8 mouse cellular contexts compared by ENCODE assay signal in the genomic region with DNA sequence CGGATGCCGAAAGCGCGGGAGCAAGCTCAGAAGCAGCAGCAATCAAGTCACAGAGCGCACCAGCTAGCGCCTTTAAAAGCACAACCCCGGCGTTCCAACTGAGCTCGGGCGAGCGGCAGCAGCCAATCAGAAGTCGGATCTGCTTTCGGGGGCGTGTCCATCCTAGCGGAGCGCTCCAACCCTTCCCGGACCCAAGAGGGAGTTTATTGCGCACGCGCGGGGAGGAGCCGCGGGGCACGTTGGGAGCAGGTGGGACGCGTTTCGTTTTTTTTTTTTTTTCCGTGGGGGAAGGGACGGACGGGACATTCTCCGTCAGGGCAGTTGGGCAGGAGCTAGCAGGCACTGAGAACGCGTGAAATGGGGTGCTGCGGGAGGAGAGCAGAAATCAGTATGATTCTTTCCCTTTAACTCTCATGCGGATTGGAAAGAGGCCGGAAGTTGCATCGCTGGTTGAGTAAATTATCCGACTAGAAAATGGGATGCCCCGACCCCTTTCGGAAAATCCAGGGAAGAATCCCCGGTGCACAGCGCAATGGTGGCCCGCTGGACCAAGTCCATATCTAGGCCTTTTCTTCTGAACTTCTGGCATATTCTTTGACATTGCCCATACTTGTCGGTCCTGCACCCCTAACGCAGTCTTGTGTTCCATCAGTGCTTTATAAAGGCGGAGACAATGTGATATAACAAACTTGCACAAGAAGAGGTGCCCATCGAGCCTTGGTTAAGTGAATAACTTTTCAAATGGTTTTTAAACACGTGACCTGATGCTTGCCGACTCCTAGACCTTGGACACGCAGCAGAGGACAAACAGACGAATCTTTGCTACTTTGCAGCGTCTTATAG. TPM values are rescaled to one million over a fixed set of nuclear protein-coding genes. Genes with fewer than 3 reads are reported as not detected.
DNase-seq lines count a peak whose midpoint lies in the region; ATAC-seq and TF ChIP-seq lines count a peak whose summit lies in the region.

A gene (minus strand): TSS at position 110 of the 843 bp plus-strand sequence.
A gene (plus strand): TSS at position 219 of the 843 bp plus-strand sequence.

- H3K4me2 ChIP-seq in embryonic facial prominence, embryonic 15.5 days (replicated peaks): peak within 1 kb of the TSS; percentile 88
- H3K4me2 ChIP-seq in kidney, embryonic 15.5 days: peak within 1 kb of the TSS; percentile 82

- H3K9ac ChIP-seq in embryonic facial prominence, embryonic 15.5 days: peak within 1 kb of the TSS; percentile 69
- peak within 1 kb of the TSS; percentile 59 for H3K9ac ChIP-seq in kidney, embryonic 15.5 days

- peaks cover 2% of the 10 kb centered on the region; the same call in 1 of the 2 replicates for H3K4me1 ChIP-seq in bone marrow, adult 2 months (ENCODE audit: control insufficient read depth, insufficient read depth, low read length)
- H3K4me1 ChIP-seq in embryonic facial prominence, embryonic 15.5 days: peaks cover 32% of the 10 kb centered on the region
- H3K4me1 ChIP-seq in heart, embryonic 10.5 days: peaks cover 33% of the 10 kb centered on the region
- H3K4me1 ChIP-seq in kidney, embryonic 15.5 days: peaks cover 46% of the 10 kb centered on the region

- ATAC-seq in embryonic facial prominence, embryonic 15.5 days (ENCODE audit: insufficient number of reproducible peaks, low FRiP score, low TSS enrichment, low read depth): peak; percentile 94
- ATAC-seq in kidney, embryonic 15.5 days (replicated peaks; ENCODE audit: low FRiP score): peak; percentile 94
- peak; percentile 94 for ATAC-seq in monocyte, adult 5-6 weeks (replicated peaks; ENCODE audit: insufficient number of reproducible peaks, low FRiP score, low TSS enrichment, poor library complexity, severe bottlenecking)

- WGBS in bone marrow, adult 2 months: under 1% methylated on average over 52 of the region's 52 CpGs
- 1% methylated on average over 52 of the region's 52 CpGs for WGBS in embryonic facial prominence, embryonic 15.5 days
- WGBS in heart, embryonic 10.5 days: 2% methylated on average over 52 of the region's 52 CpGs
- 1% methylated on average over 52 of the region's 52 CpGs for WGBS in kidney, embryonic 15.5 days

- peaks cover 3% of the 10 kb centered on the region for H3K36me3 ChIP-seq in embryonic facial prominence, embryonic 15.5 days
- H3K36me3 ChIP-seq in heart, embryonic 10.5 days: peaks cover 25% of the 10 kb centered on the region
- H3K36me3 ChIP-seq in kidney, embryonic 15.5 days: peaks cover 18% of the 10 kb centered on the region

- TF ChIP-seq CTCF in bone marrow, adult 2 months (IDR thresholded peaks at IDR 0.05; ENCODE audit: control insufficient read depth, insufficient read depth, low read length): no peak

- H3K4me3 ChIP-seq in bone marrow, adult 2 months (replicated peaks; ENCODE audit: control insufficient read depth, low read depth, low read length): peak within 1 kb of the TSS; percentile 70
- peak within 1 kb of the TSS; percentile 58 for H3K4me3 ChIP-seq in embryonic facial prominence, embryonic 15.5 days (replicated peaks)
- H3K4me3 ChIP-seq in heart, embryonic 10.5 days: peak within 1 kb of the TSS; percentile 74
- H3K4me3 ChIP-seq in kidney, embryonic 15.5 days (replicated peaks): peak within 1 kb of the TSS; percentile 52

- H3K27me3 ChIP-seq in embryonic facial prominence, embryonic 15.5 days: no peaks in the 10 kb centered on the region
- H3K27me3 ChIP-seq in heart, embryonic 10.5 days (ENCODE audit: insufficient read depth, poor library complexity, severe bottlenecking): no peaks in the 10 kb centered on the region
- H3K27me3 ChIP-seq in kidney, embryonic 15.5 days: no peaks in the 10 kb centered on the region

- peak within 1 kb of the TSS; percentile 59 for H3K27ac ChIP-seq in bone marrow, adult 2 months (ENCODE audit: control insufficient read depth, insufficient read depth, low read depth, low read length, poor library complexity)
- H3K27ac ChIP-seq in embryonic facial prominence, embryonic 15.5 days (replicated peaks): peak within 1 kb of the TSS; percentile 96
- H3K27ac ChIP-seq in heart, embryonic 10.5 days: peak within 1 kb of the TSS; percentile 93
- H3K27ac ChIP-seq in kidney, embryonic 15.5 days: peak within 1 kb of the TSS; percentile 98

- H3K9me3 ChIP-seq in embryonic facial prominence, embryonic 15.5 days (replicated peaks): no peaks in the 10 kb centered on the region
- no peaks in the 10 kb centered on the region for H3K9me3 ChIP-seq in heart, embryonic 10.5 days
- H3K9me3 ChIP-seq in kidney, embryonic 15.5 days (replicated peaks): no peaks in the 10 kb centered on the region

- peak; percentile 99 for DNase-seq in 416B (ENCODE audit: low read depth)
- peak; percentile 99 for DNase-seq in heart, embryonic 10.5 days (ENCODE audit: low spot score)
- DNase-seq in liver: peak; percentile 99
- DNase-seq in spleen, postnatal 4 days (ENCODE audit: low spot score in 2 of 2): peak; percentile 96 to 97

- peak; percentile 63 for TF ChIP-seq POLR2A in bone marrow, adult 2 months (IDR thresholded peaks at IDR 0.05; ENCODE audit: borderline replicate concordance, control insufficient read depth, low read depth, low read length)

RNA-seq across cellular contexts. Expression of the first gene that starts in this region (rescaled TPM):
- 90.0 and 137 TPM in 2 replicates for polyA plus RNA-seq in bone marrow, adult 2 months (2011; ENCODE audit: insufficient read depth, insufficient read length, low replicate concordance, missing spikeins)
- polyA plus RNA-seq in embryonic facial prominence, embryonic 15.5 days (2015; fragmentation: Nextera tagmentation; extraction: Ambion mirVana): 797 and 816 TPM in 2 replicates
- 647 and 658 TPM in 2 replicates for polyA plus RNA-seq in heart, embryonic 10.5 days (2016; fragmentation: Nextera tagmentation; extraction: Ambion mirVana)
- polyA plus RNA-seq in kidney, embryonic 15.5 days (2015; fragmentation: Nextera tagmentation; extraction: Ambion mirVana): 696 and 764 TPM in 2 replicates
- total RNA-seq in monocyte, adult 5-6 weeks (2017): 183 to 239 TPM (median 190 TPM) in 3 replicates

RNA-seq across cellular contexts. Expression of the second gene that starts in this region (rescaled TPM):
- 2.8 and 5.6 TPM in 2 replicates for polyA plus RNA-seq in bone marrow, adult 2 months (2011; ENCODE audit: insufficient read depth, insufficient read length, low replicate concordance, missing spikeins)
- polyA plus RNA-seq in embryonic facial prominence, embryonic 15.5 days (2015; fragmentation: Nextera tagmentation; extraction: Ambion mirVana): 17.9 and 19.1 TPM in 2 replicates
- 13.0 and 15.0 TPM in 2 replicates for polyA plus RNA-seq in heart, embryonic 10.5 days (2016; fragmentation: Nextera tagmentation; extraction: Ambion mirVana)
- 19.7 and 22.1 TPM in 2 replicates for polyA plus RNA-seq in kidney, embryonic 15.5 days (2015; fragmentation: Nextera tagmentation; extraction: Ambion mirVana)
- 3.0 to 10.3 TPM (median 8.4 TPM) in 3 replicates for total RNA-seq in monocyte, adult 5-6 weeks (2017)

Comparison
In these comparisons a context has a peak if more than half of its experiments do, and no peak if none do; other contexts are left out.
1. Peak in every context shown above with its lines: DNase-seq, ATAC-seq, H3K4me3 ChIP-seq and H3K27ac ChIP-seq.